Mouse (Mus musculus) bone marrow macrophage, adult 2 months (primary cell): ENCODE results near the gene Cracr2b. TPM values are rescaled to one million over a fixed set of nuclear protein-coding genes. Genes with fewer than 3 reads are reported as not detected.

ENCODE experiments used
- H3K27ac ChIP-seq: 2 replicates; pipeline ENCODE4 v1.5.1; 2012; ENCODE audit warnings: low read depth, low read length; ENCODE audit not compliant: insufficient read depth
- H3K4me1 ChIP-seq: 2 replicates; pipeline ENCODE4 v1.6.1; 2012; ENCODE audit warnings: low read length; ENCODE audit not compliant: control insufficient read depth, insufficient read depth
- H3K4me3 ChIP-seq: 2 replicates; pipeline ENCODE4 v1.5.1; 2012; ENCODE audit warnings: mild to moderate bottlenecking, low read length, moderate library complexity; ENCODE audit not compliant: insufficient read depth
- CTCF ChIP-seq: IDR thresholded peaks from 2 replicates; pipeline ENCODE4 v1.5.1; 2012; ENCODE audit warnings: low read depth, mild to moderate bottlenecking, low read length, moderate library complexity
- POLR2A ChIP-seq: IDR thresholded peaks from 2 replicates; pipeline ENCODE4 v1.6.1; 2012; ENCODE audit warnings: mild to moderate bottlenecking, low read depth, low read length, borderline replicate concordance
- polyA plus RNA-seq: library from polyadenylated mRNA; stranded (reverse); fragments of >200 nt; gene quantifications from 2 replicates; pipeline ENCODE4 v1.2.4, GENCODE M21; 2012; ENCODE audit not compliant: missing spikeins, insufficient read depth, insufficient read length

The Cracr2b gene
- polyA plus RNA-seq, 1 experiment: 66.8 TPM

DNA sequence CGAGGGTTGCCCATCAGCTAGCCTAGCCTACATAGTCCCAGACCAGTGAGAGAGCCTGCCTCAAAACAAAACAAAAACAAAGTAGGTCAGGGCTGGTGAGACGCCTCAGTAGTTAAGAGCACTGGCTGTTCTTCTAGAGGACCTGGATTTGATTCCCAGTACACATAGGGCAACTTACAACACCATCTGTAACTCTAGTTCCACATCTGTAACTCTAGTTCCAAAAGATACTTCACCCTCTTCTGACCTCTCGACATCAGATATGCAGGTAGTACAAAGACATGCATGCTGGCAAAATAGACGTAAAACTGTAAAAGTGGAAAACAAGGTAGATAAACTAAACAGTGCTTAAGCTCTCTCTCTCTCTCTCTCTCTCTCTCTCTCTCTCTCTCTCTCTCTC is 37.1 kb upstream of the Cracr2b start:
- TF ChIP-seq CTCF (no peak), POLR2A (no peak)
- Histone ChIP-seq H3K4me3 (no peak overlapping the region), H3K4me1 (peaks cover 9% of the 10 kb centered on the region), H3K27ac (no peak overlapping the region)

DNA sequence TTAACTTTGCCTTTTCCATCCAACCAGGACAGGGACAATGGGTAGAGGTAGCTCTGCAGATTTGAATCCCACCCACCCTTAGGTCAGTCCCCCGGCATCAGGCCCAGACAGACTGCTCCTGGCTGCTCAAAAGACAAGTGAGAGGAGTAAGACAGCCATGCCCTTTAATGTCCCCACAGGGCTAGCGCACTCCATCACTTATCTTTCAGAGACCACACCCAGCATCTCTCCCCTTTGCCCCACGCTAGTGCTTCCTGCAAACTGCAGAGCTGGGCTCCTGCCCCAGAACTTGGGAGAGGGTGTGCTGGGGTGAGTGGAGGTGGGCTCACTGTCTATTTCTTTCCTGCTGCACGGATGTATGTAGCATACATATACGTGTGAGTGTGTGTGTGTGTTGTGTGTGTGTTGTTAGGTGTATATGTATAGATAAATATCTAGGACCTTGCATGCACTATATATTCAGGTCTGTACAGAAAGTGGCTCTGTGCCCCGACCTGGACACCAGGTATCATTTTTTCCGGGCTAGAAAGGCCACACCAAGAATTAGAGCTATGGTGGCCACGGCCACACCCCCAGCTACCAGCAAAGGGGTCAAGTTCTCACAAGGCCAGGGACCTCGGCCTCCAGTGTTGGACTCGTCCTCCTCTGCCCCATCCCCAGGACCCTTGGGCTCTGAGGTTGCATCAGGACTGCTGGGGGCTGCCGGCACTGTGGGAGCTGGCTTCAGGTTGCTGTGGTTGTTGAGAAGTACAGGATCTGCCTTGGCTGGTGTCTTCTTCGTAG is 33.8 kb upstream of the Cracr2b start:
- TF ChIP-seq POLR2A: no peak
- no peak for TF ChIP-seq CTCF
- Histone ChIP-seq H3K4me1 (peaks cover 9% of the 10 kb centered on the region), H3K4me3 (no peak overlapping the region)

DNA sequence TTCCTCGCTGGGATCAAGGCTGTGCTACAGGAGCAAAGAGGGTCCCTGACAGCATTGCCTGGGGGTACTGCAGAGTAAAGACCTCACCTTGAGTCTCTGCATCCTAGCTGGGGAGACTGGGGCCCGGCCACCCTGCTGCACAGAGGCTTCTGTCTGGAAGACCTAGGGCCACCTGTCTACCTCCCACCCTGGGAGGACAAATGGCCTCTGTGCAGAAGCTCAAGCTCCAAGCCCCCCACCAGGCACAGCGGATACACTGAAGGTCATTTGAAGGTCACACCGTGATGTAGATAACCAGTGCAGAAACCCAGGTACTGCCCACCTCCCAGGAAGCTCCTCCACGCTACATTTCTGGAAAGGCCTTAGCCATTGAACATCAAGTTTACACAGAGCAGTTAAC is 32.2 kb upstream of the Cracr2b start:
- Histone ChIP-seq H3K4me1 (peaks cover 9% of the 10 kb centered on the region), H3K4me3 (no peak overlapping the region), H3K27ac (no peak overlapping the region)
- no peak for TF ChIP-seq POLR2A
- TF ChIP-seq CTCF: no peak

More for the DNA sequence above, 33.8 kb upstream of the Cracr2b start:
- H3K27ac ChIP-seq: no peak overlapping the region

DNA sequence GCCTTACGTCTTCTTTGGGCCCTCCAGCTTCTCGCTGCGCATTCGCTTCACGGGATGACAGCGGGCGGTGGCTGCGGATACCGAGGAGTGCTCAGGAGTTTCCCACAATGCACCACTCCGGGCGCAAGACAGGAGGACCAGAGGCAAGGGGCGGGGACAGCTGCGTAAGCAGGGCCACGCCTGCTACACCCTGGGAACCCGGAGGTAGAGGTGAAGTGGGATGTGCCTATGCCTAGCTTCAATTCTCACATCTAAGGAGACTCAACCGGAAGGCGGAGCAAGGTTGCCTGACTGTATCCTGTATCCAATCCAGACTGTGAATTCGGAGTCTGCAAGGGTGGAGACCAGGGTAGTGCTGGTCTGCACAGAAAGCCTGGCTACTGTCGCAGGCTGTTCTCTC is 31.6 kb upstream of the Cracr2b start, which contains the start of gene Cend1:
Cend1 (minus strand) TSS at position 182 of the 400 bp plus-strand sequence.
- peaks cover 9% of the 10 kb centered on the region for H3K4me1 ChIP-seq
- no peak within 1 kb of the TSS for H3K4me3 ChIP-seq
- no peak for TF ChIP-seq CTCF
- no peak for TF ChIP-seq POLR2A
- no peak within 1 kb of the TSS for H3K27ac ChIP-seq

DNA sequence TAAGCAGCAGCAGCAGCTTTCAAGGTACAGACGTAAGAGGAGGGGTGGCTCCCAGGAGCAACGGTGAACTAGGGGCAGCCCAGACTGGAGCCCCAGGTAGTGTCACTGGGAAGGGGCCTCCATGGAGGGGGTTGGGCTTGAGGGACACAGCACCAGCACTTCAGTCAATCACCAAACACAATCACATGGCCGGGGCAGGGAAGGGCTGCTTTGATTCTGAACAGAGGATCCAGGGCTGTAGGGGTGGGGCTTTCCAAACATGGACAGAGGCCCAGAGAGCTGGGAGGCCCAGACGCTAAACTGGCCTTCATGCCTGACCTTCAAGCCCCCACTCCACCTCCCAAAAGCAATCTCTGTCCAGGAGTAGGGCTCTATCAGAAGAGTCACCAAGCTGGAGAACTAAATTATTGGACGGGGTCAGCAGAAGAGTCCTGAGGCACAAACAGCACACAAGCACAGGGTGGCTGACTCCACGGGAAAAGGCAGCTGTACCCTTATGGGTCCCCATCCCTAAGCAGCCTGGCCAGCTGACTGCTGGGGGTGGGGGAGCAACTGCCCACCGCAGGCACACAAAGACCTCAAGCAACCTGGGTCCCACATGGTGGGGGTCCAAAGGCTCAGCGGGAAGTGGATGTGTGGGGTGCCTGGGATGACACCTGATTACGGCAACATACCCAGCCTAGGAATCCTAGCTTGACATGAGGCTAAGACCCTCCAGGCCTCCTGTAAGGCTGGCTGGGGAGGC is 30.9 kb upstream of the Cracr2b start:
- peaks cover 11% of the 10 kb centered on the region for H3K4me1 ChIP-seq
- H3K4me3 ChIP-seq: no peak overlapping the region
- TF ChIP-seq CTCF (no peak), POLR2A (no peak)
- H3K27ac ChIP-seq: no peak overlapping the region

DNA sequence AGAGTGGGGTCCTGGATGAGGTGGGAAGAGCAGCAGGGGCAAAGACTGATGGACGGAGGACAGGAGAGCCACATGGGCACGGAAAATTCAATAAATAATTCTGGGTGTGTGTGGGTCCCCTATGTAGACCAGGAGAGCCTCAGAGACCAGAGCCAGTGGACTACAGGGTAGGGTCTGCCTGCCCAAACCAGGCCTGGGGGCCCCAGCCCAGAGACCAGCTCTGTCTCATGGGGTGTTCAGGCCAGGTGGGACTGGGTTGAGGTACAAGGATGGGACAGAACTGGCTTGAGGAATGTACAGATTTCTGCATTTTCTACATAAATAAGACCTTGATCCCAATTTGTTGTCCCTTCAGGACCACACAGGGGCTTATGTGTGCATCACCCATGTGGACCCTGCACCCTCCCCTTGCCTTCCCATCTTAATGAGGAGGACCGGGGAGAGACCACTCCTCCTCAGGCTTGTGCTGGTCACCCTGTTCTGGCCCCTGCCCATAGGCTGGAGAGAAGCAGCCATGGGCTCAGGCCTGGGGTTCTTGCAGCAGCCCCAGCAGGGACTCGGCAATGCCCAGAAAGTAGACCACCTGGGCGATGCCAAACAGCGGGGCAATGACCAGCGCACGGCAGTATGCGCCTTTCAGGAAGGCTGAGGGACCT is 30.2 kb upstream of the Cracr2b start:
- H3K4me3 ChIP-seq: no peak overlapping the region
- H3K27ac ChIP-seq: no peak overlapping the region
- peaks cover 14% of the 10 kb centered on the region for H3K4me1 ChIP-seq
- TF ChIP-seq POLR2A: no peak
- TF ChIP-seq CTCF: no peak

DNA sequence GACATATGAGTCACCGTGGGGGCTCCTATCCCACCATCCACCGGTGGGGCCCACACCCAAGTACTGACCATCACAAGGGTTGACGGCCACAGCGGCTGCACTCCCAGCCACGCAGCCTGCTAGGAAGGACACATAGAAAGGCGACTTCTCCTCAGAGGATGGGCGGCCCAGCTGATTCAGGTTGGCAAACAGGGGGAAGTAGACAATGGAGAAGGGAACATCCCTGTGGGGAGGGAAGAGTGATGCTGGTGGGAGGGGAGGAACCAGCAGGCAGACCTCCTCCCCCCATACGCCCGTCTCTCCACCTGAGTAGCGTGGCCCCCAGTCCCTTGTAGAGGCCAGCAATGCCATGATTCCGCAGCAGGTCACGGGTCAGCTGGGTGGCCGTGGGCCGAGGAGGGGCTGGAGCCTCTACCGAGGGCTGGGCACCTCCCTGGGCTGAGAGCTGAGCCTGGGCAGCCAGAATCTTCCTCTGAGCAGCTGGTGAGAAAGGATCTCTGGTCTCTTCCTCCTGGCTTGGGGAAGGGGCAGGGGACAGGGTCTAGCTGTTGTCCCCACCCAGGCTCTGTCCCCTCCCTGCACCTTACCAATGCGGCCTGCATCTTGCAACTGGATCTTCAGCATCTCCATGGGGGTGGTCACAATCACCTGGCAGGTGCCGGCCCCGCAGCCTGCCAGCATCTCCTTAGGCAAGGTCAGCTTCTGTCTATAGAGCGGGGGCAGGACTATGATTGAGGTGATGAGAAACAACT is 29.3 kb upstream of the Cracr2b start:
- TF ChIP-seq POLR2A: no peak
- no peak for TF ChIP-seq CTCF
- Histone ChIP-seq H3K4me1 (peaks cover 21% of the 10 kb centered on the region), H3K27ac (no peak overlapping the region), H3K4me3 (no peak overlapping the region)

DNA sequence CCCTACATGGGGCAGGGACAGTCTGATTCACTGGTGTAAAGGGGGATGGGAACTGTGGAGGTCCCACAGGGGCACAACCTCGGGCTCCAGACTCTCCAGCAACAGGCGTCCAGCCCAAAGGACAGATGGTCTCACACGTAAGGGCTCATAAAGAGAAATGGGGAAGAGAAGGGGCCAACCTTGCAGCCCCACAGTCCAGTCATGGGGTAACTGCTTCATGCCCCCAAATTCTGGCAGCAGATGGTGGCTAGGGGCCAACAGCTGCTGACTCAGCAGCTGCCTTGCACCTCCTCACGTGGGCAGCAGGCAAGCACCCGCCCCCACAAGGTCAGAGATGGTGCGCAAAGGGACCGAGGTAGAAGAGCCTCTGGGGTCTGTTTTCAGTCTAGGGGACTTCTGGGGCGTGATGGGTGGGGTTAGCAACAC is 28.7 kb upstream of the Cracr2b start:
- H3K4me1 ChIP-seq: peaks cover 21% of the 10 kb centered on the region
- no peak overlapping the region for H3K4me3 ChIP-seq
- no peak overlapping the region for H3K27ac ChIP-seq
- no peak for TF ChIP-seq CTCF
- TF ChIP-seq POLR2A: no peak
